Mouse (Mus musculus): ENCODE data around the gene Gcg. TPM values are rescaled to one million over a fixed set of nuclear protein-coding genes. Genes with fewer than 3 reads are reported as not detected.

The Gcg gene
- not detected for total RNA-seq (2021)
- long read RNA-seq, experiment 1: 0 reads
- long read RNA-seq, experiment 2, partial matches to known transcripts: 0 of 2 reads
- long read RNA-seq, experiment 2, other reads (novel, unspliced or antisense): 1 of 2 reads

- no peak for DNase-seq
Measured at GRCm38 (mm10) chr2:62483550-62483949, at the start of gene Gcg. TSS of gene Gcg (minus strand) at chr2:62483650.

- DNase-seq: no peak
Measured at GRCm38 (mm10) chr2:62531065-62531464, 47.6 kb upstream of the Gcg start.

GRCm38 (mm10) chr2:62526399-62526798 lies 42.9 kb upstream of the Gcg start:
- DNase-seq: no peak

- DNase-seq: no peak
Measured at GRCm38 (mm10) chr2:62517790-62518189, 34.3 kb upstream of the Gcg start.

GRCm38 (mm10) chr2:62514477-62514876 lies 31.0 kb upstream of the Gcg start:
- DNase-seq: no peak

GRCm38 (mm10) chr2:62513477-62513876 lies 30.0 kb upstream of the Gcg start:
- no peak for DNase-seq

- DNase-seq: no peak
Measured at GRCm38 (mm10) chr2:62507130-62507529, 23.7 kb upstream of the Gcg start.

- no peak for DNase-seq
Measured at GRCm38 (mm10) chr2:62506441-62506840, 23.0 kb upstream of the Gcg start.

- no peak for DNase-seq
Measured at GRCm38 (mm10) chr2:62504269-62504796, 20.9 kb upstream of the Gcg start.

- DNase-seq: no peak
Measured at GRCm38 (mm10) chr2:62503326-62503725, 19.9 kb upstream of the Gcg start.

- no peak for DNase-seq
Measured at GRCm38 (mm10) chr2:62502516-62502915, 19.1 kb upstream of the Gcg start.

- DNase-seq: no peak
Measured at GRCm38 (mm10) chr2:62498821-62499220, 15.4 kb upstream of the Gcg start.

- no peak for DNase-seq
Measured at GRCm38 (mm10) chr2:62498086-62498485, 14.6 kb upstream of the Gcg start.

- DNase-seq: no peak
Measured at GRCm38 (mm10) chr2:62497333-62498002, 14.0 kb upstream of the Gcg start.

- no peak for DNase-seq
Measured at GRCm38 (mm10) chr2:62495407-62495806, 12.0 kb upstream of the Gcg start.

- no peak for DNase-seq
Measured at GRCm38 (mm10) chr2:62489832-62490231, 6.4 kb upstream of the Gcg start.

- peak in 1 of 2 experiments; percentile 7 for DNase-seq
Measured at GRCm38 (mm10) chr2:62484906-62485305, 1.5 kb upstream of the Gcg start.

GRCm38 (mm10) chr2:62480285-62481198 lies 2.9 kb downstream of the Gcg start:
- DNase-seq: no peak

GRCm38 (mm10) chr2:62469551-62469950 lies 13.9 kb downstream of the Gcg start:
- DNase-seq: no peak

- DNase-seq: no peak
Measured at GRCm38 (mm10) chr2:62463287-62463686, 20.2 kb downstream of the Gcg start.

- DNase-seq: no peak
Measured at GRCm38 (mm10) chr2:62462174-62462573, 21.3 kb downstream of the Gcg start.

GRCm38 (mm10) chr2:62460815-62461450 lies 22.5 kb downstream of the Gcg start:
- no peak for DNase-seq
